Mouse (Mus musculus) myocyte (in vitro differentiated cells): Measurements from ENCODE around the gene Cic. TPM values are rescaled to one million over a fixed set of nuclear protein-coding genes. Genes with fewer than 3 reads are reported as not detected.

ENCODE experiments used
- H3K27me3 ChIP-seq: one replicate; pipeline ENCODE4 v1.6.1; 2011; ENCODE audit not compliant: control insufficient read depth, insufficient read depth, insufficient read length
- H3K36me3 ChIP-seq: one replicate; pipeline ENCODE4 v1.6.1; 2011; ENCODE audit not compliant: control insufficient read depth, insufficient read depth
- H3K4me2 ChIP-seq: one replicate; pipeline ENCODE4 v1.6.1; 2011; ENCODE audit warnings: low read depth, control low read depth
- H3K4me3 ChIP-seq: one replicate; pipeline ENCODE4 v1.5.1; 2011; ENCODE audit warnings: mild to moderate bottlenecking, control low read depth, moderate library complexity
- H3K79me2 ChIP-seq: one replicate; pipeline ENCODE4 v1.6.1; 2011; ENCODE audit not compliant: control insufficient read depth, insufficient read depth
- H3ac ChIP-seq: one replicate; pipeline ENCODE4 v1.6.1; 2011; ENCODE audit not compliant: control insufficient read depth, insufficient read length
- CEBPB ChIP-seq: IDR thresholded peaks from 2 replicates; pipeline ENCODE4 v1.6.1; 2011; ENCODE audit warnings: mild to moderate bottlenecking, moderate library complexity; ENCODE audit not compliant: poor library complexity, insufficient read depth, severe bottlenecking
- E2F4 ChIP-seq: IDR thresholded peaks from one replicate; pipeline ENCODE4 v1.6.1; 2011; ENCODE audit warnings: mild to moderate bottlenecking, control low read depth, moderate library complexity; ENCODE audit not compliant: insufficient read depth
- MAX ChIP-seq: IDR thresholded peaks from one replicate; pipeline ENCODE4 v1.6.1; 2011; ENCODE audit warnings: low read depth, mild to moderate bottlenecking, control low read depth
- MYOD1 ChIP-seq, 3 experiments: IDR thresholded peaks; one replicate each; pipeline ENCODE4 v1.6.1; 2011; ENCODE audit warnings: control low read depth in 2 of 3, low read depth in 2 of 3, mild to moderate bottlenecking in 2 of 3, moderate library complexity in 1 of 3; ENCODE audit not compliant: insufficient read length in 2 of 3, control insufficient read depth in 1 of 3
- MYOG ChIP-seq, 3 experiments: IDR thresholded peaks; one replicate each; pipeline ENCODE4 v1.6.1; 2011; ENCODE audit warnings: control low read depth in 2 of 3, low read depth in 2 of 3, mild to moderate bottlenecking in 2 of 3; ENCODE audit not compliant: insufficient read length in 2 of 3, control insufficient read depth in 1 of 3, insufficient read depth in 1 of 3
- POLR2A ChIP-seq: IDR thresholded peaks from one replicate; pipeline ENCODE4 v1.6.1; 2011; ENCODE audit warnings: low read depth, mild to moderate bottlenecking, control low read depth, moderate library complexity; ENCODE audit not compliant: insufficient read length
- POLR2AphosphoS2 ChIP-seq: IDR thresholded peaks from one replicate; pipeline ENCODE4 v1.6.1; 2011; ENCODE audit warnings: low read depth, control low read depth; ENCODE audit not compliant: insufficient read length
- REST ChIP-seq: IDR thresholded peaks from one replicate; pipeline ENCODE4 v1.6.1; 2011; ENCODE audit warnings: mild to moderate bottlenecking, control low read depth, moderate library complexity; ENCODE audit not compliant: insufficient read depth, insufficient read length
- SRF ChIP-seq: IDR thresholded peaks from one replicate; pipeline ENCODE4 v1.6.1; 2011; ENCODE audit warnings: low read depth; ENCODE audit not compliant: control insufficient read depth, insufficient read length
- TCF12 ChIP-seq: IDR thresholded peaks from one replicate; pipeline ENCODE4 v1.6.1; 2011; ENCODE audit warnings: mild to moderate bottlenecking, control low read depth; ENCODE audit not compliant: poor library complexity, insufficient read depth, severe bottlenecking
- TCF3 ChIP-seq: IDR thresholded peaks from one replicate; pipeline ENCODE4 v1.6.1; 2011; ENCODE audit warnings: low read depth, control low read depth; ENCODE audit not compliant: insufficient read length
- USF1 ChIP-seq: IDR thresholded peaks from one replicate; pipeline ENCODE4 v1.6.1; 2011; ENCODE audit warnings: low read depth, mild to moderate bottlenecking, control low read depth, moderate library complexity
- polyA plus RNA-seq: library from polyadenylated mRNA; unstranded; fragments of >200 nt; fragmentation: generic; extraction: Trizol; gene quantifications from one replicate; pipeline ENCODE4 v1.2.1, GENCODE M21; 2012; ENCODE audit warnings: missing spikeins

Gene Cic
- polyA plus RNA-seq, 1 experiment, result 65.8 TPM

DNA sequence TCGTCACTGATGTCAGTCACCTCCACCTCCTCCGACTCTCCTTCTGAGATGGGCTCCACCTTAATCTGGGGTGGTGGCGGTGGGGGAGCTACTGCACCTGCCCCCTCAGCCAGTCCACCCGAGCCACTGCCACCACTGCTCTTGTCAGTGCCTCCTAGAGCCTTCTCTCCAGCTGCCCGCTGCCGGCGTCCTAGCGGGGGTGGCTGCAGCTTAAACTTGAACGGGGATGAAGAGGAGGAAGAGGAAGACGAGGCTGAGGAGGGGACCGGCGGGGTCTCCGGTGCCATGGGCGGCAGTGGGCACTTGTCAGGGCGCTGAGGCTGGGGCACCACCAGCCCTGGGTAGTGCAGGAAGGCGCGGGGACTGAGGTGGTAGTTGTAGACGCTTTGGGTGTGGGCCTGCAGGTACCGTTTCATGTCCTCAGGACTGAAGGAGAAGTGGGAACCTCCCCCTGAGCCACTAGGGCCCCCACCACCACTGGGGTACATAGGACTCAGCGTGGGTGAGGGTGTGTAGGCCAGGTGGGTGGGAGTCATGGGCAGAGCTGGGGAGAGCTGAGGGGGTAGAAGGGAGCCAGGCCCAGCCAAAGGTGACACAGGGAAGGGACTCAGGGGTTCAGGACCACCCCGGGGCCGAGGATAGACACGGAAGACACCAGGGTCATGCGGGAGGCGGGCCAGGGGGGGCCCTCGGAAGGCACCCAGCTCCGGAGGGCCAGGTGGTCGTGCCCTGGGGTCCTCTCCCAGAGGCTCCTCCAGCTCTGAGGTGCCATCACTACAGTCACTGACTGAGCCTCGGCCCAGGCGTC is 22.7 kb upstream of the Cic start:
- TF ChIP-seq CEBPB, result no peak
- no peak for TF ChIP-seq TCF12
- no peak for TF ChIP-seq USF1
- no peak for TF ChIP-seq POLR2A
- TF ChIP-seq E2F4, result no peak
- TF ChIP-seq POLR2AphosphoS2, result no peak
- no peak for TF ChIP-seq TCF3
- TF ChIP-seq MAX, result no peak
- no peak for TF ChIP-seq SRF
- no peak for TF ChIP-seq REST
- TF ChIP-seq MYOG (IDR thresholded peaks at IDR 0.05; ENCODE audit: control insufficient read depth in 1 of 3, insufficient read depth in 1 of 3, insufficient read length in 2 of 3, low read depth in 2 of 3), result no peak
- no peak for TF ChIP-seq MYOD1 (IDR thresholded peaks at IDR 0.05; ENCODE audit: control insufficient read depth in 1 of 3, insufficient read length in 2 of 3, low read depth in 2 of 3)
- peaks cover 53% of the 10 kb centered on the region for H3K79me2 ChIP-seq
- H3K4me3 ChIP-seq, result no peak overlapping the region
- no peaks in the 10 kb centered on the region for H3K36me3 ChIP-seq
- no peaks in the 10 kb centered on the region for H3K27me3 ChIP-seq
- H3K4me2 ChIP-seq, result no peak overlapping the region
- no peak overlapping the region for H3ac ChIP-seq

DNA sequence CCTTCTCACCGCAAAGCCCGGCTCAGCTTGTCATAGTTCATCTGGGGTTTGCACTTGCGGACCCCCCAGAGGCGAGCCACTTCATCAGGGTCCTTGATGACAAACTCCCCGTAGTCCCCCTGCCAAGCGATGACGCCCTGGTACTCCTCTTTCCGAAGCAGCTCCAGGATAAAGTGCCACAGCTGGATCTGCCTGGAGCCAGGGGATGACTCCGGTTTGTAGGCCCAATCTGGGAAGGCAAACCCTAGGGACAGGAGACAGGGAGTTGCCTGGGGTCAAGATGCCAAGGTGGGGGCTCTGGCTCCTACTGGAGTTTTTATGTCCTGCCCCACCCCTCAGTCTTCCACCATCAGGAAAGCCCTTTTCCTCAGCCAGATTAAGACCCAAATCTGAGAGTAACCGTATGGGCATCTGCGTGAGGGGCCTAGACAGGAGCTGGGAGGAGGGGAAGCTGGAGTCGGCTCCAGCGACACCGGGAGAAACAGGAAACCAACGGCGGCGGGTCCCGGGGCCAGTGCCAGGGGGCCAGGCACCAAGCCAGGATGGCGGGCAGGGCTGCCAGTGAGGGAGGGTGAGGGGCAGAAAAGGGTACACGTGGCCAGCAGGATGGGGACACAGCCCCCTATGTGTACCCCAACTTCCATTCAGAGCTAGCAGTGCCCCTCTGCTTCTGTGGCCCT is 21.3 kb upstream of the Cic start:
- Histone ChIP-seq H3K4me2 (peak overlapping the region; percentile 99), H3ac (no peak overlapping the region), H3K27me3 (no peaks in the 10 kb centered on the region), H3K79me2 (peaks cover 60% of the 10 kb centered on the region), H3K4me3 (peak overlapping the region; percentile 84), H3K36me3 (no peaks in the 10 kb centered on the region)
- TF ChIP-seq POLR2A, result peak; percentile 14
- no peak for TF ChIP-seq SRF
- TF ChIP-seq POLR2AphosphoS2, result peak; percentile 14
- TF ChIP-seq TCF3, result no peak

GRCm38 (mm10) chr7:25246759-25247137 is 20.8 kb upstream of the Cic start:
- Histone ChIP-seq H3K4me3 (peak overlapping the region; percentile 84), H3ac (no peak overlapping the region), H3K27me3 (no peaks in the 10 kb centered on the region), H3K36me3 (no peaks in the 10 kb centered on the region), H3K79me2 (peaks cover 60% of the 10 kb centered on the region), H3K4me2 (peak overlapping the region; percentile 99)
- TF ChIP-seq POLR2A (no peak), CEBPB (no peak), MAX (no peak), REST (no peak), MYOD1 (IDR thresholded peaks at IDR 0.05; ENCODE audit: control insufficient read depth in 1 of 3, insufficient read length in 2 of 3, low read depth in 2 of 3) (no peak), SRF (no peak), TCF12 (no peak), POLR2AphosphoS2 (no peak), USF1 (no peak), MYOG (IDR thresholded peaks at IDR 0.05; ENCODE audit: control insufficient read depth in 1 of 3, insufficient read depth in 1 of 3, insufficient read length in 2 of 3, low read depth in 2 of 3) (no peak), E2F4 (no peak), TCF3 (no peak)

DNA sequence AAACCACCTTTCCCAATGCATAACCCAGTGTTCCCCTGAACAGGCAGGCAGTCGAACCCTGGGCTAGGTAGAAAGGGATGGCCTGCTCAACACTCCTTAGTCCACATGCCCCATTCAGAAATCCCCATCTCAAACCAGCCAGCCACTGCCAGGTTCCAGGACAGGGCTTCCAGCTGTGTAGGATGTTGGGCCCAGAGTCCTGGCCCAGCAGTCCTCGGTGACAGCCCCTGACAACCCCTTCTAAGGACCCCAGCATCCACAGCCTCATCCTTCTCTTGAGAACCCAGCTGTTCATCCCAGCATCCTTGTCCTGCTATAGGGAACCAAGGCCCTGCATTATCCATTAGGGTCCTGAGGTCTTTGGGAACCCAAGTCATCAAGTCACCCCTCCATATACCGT is 20.0 kb upstream of the Cic start:
- H3K4me2 ChIP-seq, result peak overlapping the region; percentile 99
- TF ChIP-seq MYOD1 (IDR thresholded peaks at IDR 0.05; ENCODE audit: control insufficient read depth in 1 of 3, insufficient read length in 2 of 3, low read depth in 2 of 3), result no peak
- TF ChIP-seq POLR2AphosphoS2, result no peak
- TF ChIP-seq TCF3, result no peak
- no peak for TF ChIP-seq CEBPB
- no peak for TF ChIP-seq POLR2A
- TF ChIP-seq REST, result no peak
- no peak for TF ChIP-seq TCF12
- peak overlapping the region; percentile 27 for H3ac ChIP-seq
- H3K79me2 ChIP-seq, result peaks cover 60% of the 10 kb centered on the region
- peak overlapping the region; percentile 84 for H3K4me3 ChIP-seq
- no peaks in the 10 kb centered on the region for H3K27me3 ChIP-seq
- H3K36me3 ChIP-seq, result no peaks in the 10 kb centered on the region
